Mouse (Mus musculus) liver, adult 2 months (tissue): ENCODE results near the gene Vmn1r214. TPM values are rescaled to one million over a fixed set of nuclear protein-coding genes. Genes with fewer than 3 reads are reported as not detected.

Source experiments
- DNase-seq: peaks from one replicate; pipeline ENCODE4 v3.0.0-alpha.2; 2011; ENCODE audit warnings: low read depth, low spot score; ENCODE audit errors: extremely low read depth
- H3K27ac ChIP-seq: fragments of 200-500 bp; replicated peaks from 2 replicates; pipeline ENCODE4 v1.5.1; 2012; ENCODE audit warnings: low read depth, mild to moderate bottlenecking, control low read depth, inconsistent platforms, low read length; ENCODE audit not compliant: insufficient read depth
- H3K27me3 ChIP-seq: fragments of 200-500 bp; 2 replicates; pipeline ENCODE4 v1.6.1; 2012; ENCODE audit warnings: mild to moderate bottlenecking, moderate library complexity, low read length, inconsistent platforms; ENCODE audit not compliant: control insufficient read depth, insufficient read depth
- H3K36me3 ChIP-seq: fragments of 200-500 bp; 2 replicates; pipeline ENCODE4 v1.6.1; 2012; ENCODE audit warnings: low read length, inconsistent platforms; ENCODE audit not compliant: control insufficient read depth, insufficient read depth
- H3K4me1 ChIP-seq: fragments of 200-500 bp; 2 replicates; pipeline ENCODE4 v1.6.1; 2011; ENCODE audit warnings: low read length; ENCODE audit not compliant: control insufficient read depth, insufficient read depth
- H3K4me3 ChIP-seq: fragments of 200-500 bp; 2 replicates; pipeline ENCODE4 v1.5.1; 2011; ENCODE audit warnings: low read depth, mild to moderate bottlenecking, control low read depth, low read length, moderate library complexity; ENCODE audit not compliant: insufficient read depth
- H3K79me2 ChIP-seq: fragments of 200-500 bp; 2 replicates; pipeline ENCODE4 v1.6.1; 2012; ENCODE audit warnings: inconsistent platforms, mild to moderate bottlenecking, low read length, moderate library complexity; ENCODE audit not compliant: control insufficient read depth, insufficient read depth
- H3K9ac ChIP-seq: fragments of 200-500 bp; 2 replicates; pipeline ENCODE4 v1.6.1; 2012; ENCODE audit warnings: low read depth, mild to moderate bottlenecking, control low read depth, inconsistent platforms, low read length
- CTCF ChIP-seq: fragments of 200-500 bp; IDR thresholded peaks from 2 replicates; pipeline ENCODE4 v1.5.1; 2011; ENCODE audit warnings: low read depth, low read length, control low read depth
- POLR2A ChIP-seq: fragments of 200-500 bp; IDR thresholded peaks from 2 replicates; pipeline ENCODE4 v1.6.1; 2011; ENCODE audit warnings: low read length, control low read depth; ENCODE audit not compliant: insufficient read depth; ENCODE audit errors: extremely low read depth
- WGBS: fragments of 180-500 bp; shearing (Covaris S2); methylation state at CpG from one replicate; pipeline ENCODE4 v1.1.7; 2018; 5-methylcytosine and 5-hydroxymethylcytosine counted together
- polyA plus RNA-seq: library from polyadenylated mRNA; depleted of rRNA; stranded (reverse); fragments of >200 nt; gene quantifications from 2 replicates; pipeline ENCODE4 v1.2.3, GENCODE M21; 2012; rRNA removed
- total RNA-seq: library from RNA; depleted of rRNA; stranded (reverse); fragments of >200 nt; gene quantifications from 2 replicates; pipeline ENCODE4 v1.2.3, GENCODE M21; 2014; rRNA removed

Gene Vmn1r214
- total and polyA plus RNA-seq, 2 experiments, result not detected

- Histone ChIP-seq H3K27me3 (no peaks in the 10 kb centered on the region), H3K4me3 (no peak overlapping the region), H3K4me1 (no peaks in the 10 kb centered on the region), H3K27ac (no peak overlapping the region), H3K79me2 (no peaks in the 10 kb centered on the region), H3K36me3 (no peaks in the 10 kb centered on the region), H3K9ac (no peak overlapping the region)
- no peak for DNase-seq
- TF ChIP-seq CTCF (no peak), POLR2A (no peak)
Measured at GRCm38 (mm10) chr13:23024812-23025211, 5.4 kb upstream of the Vmn1r214 start.

- no peak overlapping the region for H3K9ac ChIP-seq
- 59% methylated on average over 1 of the region's 1 CpGs for WGBS
- no peak overlapping the region for H3K27ac ChIP-seq
- DNase-seq, result no peak
- H3K79me2 ChIP-seq, result no peaks in the 10 kb centered on the region
- no peaks in the 10 kb centered on the region for H3K4me1 ChIP-seq
- no peaks in the 10 kb centered on the region for H3K36me3 ChIP-seq
- TF ChIP-seq CTCF (no peak), POLR2A (no peak)
- no peak overlapping the region for H3K4me3 ChIP-seq
- H3K27me3 ChIP-seq, result no peaks in the 10 kb centered on the region
Measured at GRCm38 (mm10) chr13:23057778-23058177, 27.6 kb downstream of the Vmn1r214 start.

GRCm38 (mm10) chr13:23067725-23068124 lies 37.5 kb downstream of the Vmn1r214 start, which contains the start of gene Vmn1r215:
Gene Vmn1r215, plus strand, starts transcription at chr13:23068025.
- 54% methylated on average over 1 of the region's 1 CpGs for WGBS
- TF ChIP-seq POLR2A, result no peak
- no peak for TF ChIP-seq CTCF

GRCm38 (mm10) chr13:23069312-23069711 lies 39.1 kb downstream of the Vmn1r214 start:
- Histone ChIP-seq H3K9ac (no peak overlapping the region), H3K79me2 (no peaks in the 10 kb centered on the region), H3K27ac (no peak overlapping the region), H3K4me1 (no peaks in the 10 kb centered on the region), H3K36me3 (no peaks in the 10 kb centered on the region), H3K4me3 (no peak overlapping the region), H3K27me3 (no peaks in the 10 kb centered on the region)
- TF ChIP-seq POLR2A, result no peak
- no peak for DNase-seq
- WGBS, result 77% methylated on average over 2 of the region's 2 CpGs

More at GRCm38 (mm10) chr13:23067725-23068124, 37.5 kb downstream of the Vmn1r214 start, which contains the start of gene Vmn1r215:
- Histone ChIP-seq H3K4me3 (no peak within 1 kb of the TSS), H3K27ac (no peak within 1 kb of the TSS), H3K79me2 (no peaks in the 10 kb centered on the region), H3K27me3 (no peaks in the 10 kb centered on the region), H3K36me3 (no peaks in the 10 kb centered on the region), H3K4me1 (no peaks in the 10 kb centered on the region), H3K9ac (no peak within 1 kb of the TSS)
- no peak for DNase-seq

Other genes with a start within 250 kb of the Vmn1r214 start
- gene Vmn1r209, start 220.7 kb upstream of the Vmn1r214 start, total RNA-seq, result not detected in 2 replicates
- gene Vmn1r209, start 220.7 kb upstream of the Vmn1r214 start, polyA plus RNA-seq, result not detected in 2 replicates
- gene Vmn1r210, start 199.1 kb upstream of the Vmn1r214 start, total RNA-seq, result not detected in 2 replicates
- gene Vmn1r210, start 199.1 kb upstream of the Vmn1r214 start, polyA plus RNA-seq, result not detected in 2 replicates
- gene Vmn1r211, start 172.9 kb upstream of the Vmn1r214 start, total RNA-seq, result not detected in 2 replicates
- not detected in 2 replicates for gene Vmn1r211, start 172.9 kb upstream of the Vmn1r214 start, polyA plus RNA-seq
- not detected in 2 replicates for gene Vmn1r212, start 146.2 kb upstream of the Vmn1r214 start, total RNA-seq
- not detected in 2 replicates for gene Vmn1r212, start 146.2 kb upstream of the Vmn1r214 start, polyA plus RNA-seq
- gene Vmn1r213, start 22.8 kb upstream of the Vmn1r214 start, total RNA-seq, result not detected in 2 replicates
- gene Vmn1r213, start 22.8 kb upstream of the Vmn1r214 start, polyA plus RNA-seq, result not detected in 2 replicates
- gene Vmn1r215, start 37.6 kb downstream of the Vmn1r214 start, total RNA-seq, result not detected in 2 replicates
- gene Vmn1r215, start 37.6 kb downstream of the Vmn1r214 start, polyA plus RNA-seq, result not detected in 2 replicates
- not detected in 2 replicates for gene Vmn1r217, start 87.8 kb downstream of the Vmn1r214 start, total RNA-seq
- gene Vmn1r217, start 87.8 kb downstream of the Vmn1r214 start, polyA plus RNA-seq, result not detected in 2 replicates
- not detected in 2 replicates for gene Vmn1r218, start 102.7 kb downstream of the Vmn1r214 start, total RNA-seq
- not detected in 2 replicates for gene Vmn1r218, start 102.7 kb downstream of the Vmn1r214 start, polyA plus RNA-seq
- not detected in 2 replicates for gene Vmn1r219, start 128.9 kb downstream of the Vmn1r214 start, total RNA-seq
- not detected in 2 replicates for gene Vmn1r219, start 128.9 kb downstream of the Vmn1r214 start, polyA plus RNA-seq
- not detected in 2 replicates for gene Vmn1r220, start 157.6 kb downstream of the Vmn1r214 start, total RNA-seq
- not detected in 2 replicates for gene Vmn1r220, start 157.6 kb downstream of the Vmn1r214 start, polyA plus RNA-seq
- not detected in 2 replicates for gene Vmn1r221, start 183.7 kb downstream of the Vmn1r214 start, total RNA-seq
- gene Vmn1r221, start 183.7 kb downstream of the Vmn1r214 start, polyA plus RNA-seq, result not detected in 2 replicates
- gene Vmn1r222, start 205.5 kb downstream of the Vmn1r214 start, total RNA-seq, result not detected in 2 replicates
- gene Vmn1r222, start 205.5 kb downstream of the Vmn1r214 start, polyA plus RNA-seq, result not detected in 2 replicates
- not detected in 2 replicates for gene Vmn1r223, start 216.7 kb downstream of the Vmn1r214 start, total RNA-seq
- gene Vmn1r223, start 216.7 kb downstream of the Vmn1r214 start, polyA plus RNA-seq, result not detected in 2 replicates